ENCODE assay signal across 16 mouse cellular contexts in the genomic region with DNA sequence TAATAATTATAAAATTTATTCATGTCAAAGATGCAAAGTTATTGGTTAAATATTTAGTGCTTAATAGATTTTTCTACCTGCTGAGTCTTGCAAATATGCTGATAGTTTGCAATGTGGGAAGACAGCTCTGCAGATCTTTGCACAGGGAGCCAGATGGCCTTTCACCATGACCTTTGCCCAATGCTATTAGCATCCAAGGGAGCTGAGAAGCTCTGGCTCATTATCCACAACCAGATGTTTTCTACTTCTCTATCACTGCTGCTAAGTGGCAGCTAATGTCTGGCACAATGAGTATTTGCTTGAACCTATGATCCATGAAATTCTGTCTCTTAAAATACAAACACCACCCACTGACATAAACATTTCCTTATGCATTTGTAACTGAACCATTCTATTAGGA.
DNase-seq lines count a peak whose midpoint lies in the region; ATAC-seq and TF ChIP-seq lines count a peak whose summit lies in the region.
"Had no signal": no experiment of that assay in that cellular context is flagged by ENCODE, and none has a peak within 500 bp of the region (broad histone marks: within the 10 kb centered on the region; RNA-seq: fewer than 3 reads in every experiment).

No protein-coding gene starts in this region.

- H3K9me3 ChIP-seq in forebrain, embryonic 11.5 days (ENCODE audit: control insufficient read depth, low read length), result no peaks in the 10 kb centered on the region
- no peaks in the 10 kb centered on the region for H3K9me3 ChIP-seq in forebrain, embryonic 15.5 days
- H3K9me3 ChIP-seq in lung, embryonic 16.5 days (ENCODE audit: control insufficient read depth, low read length), result no peaks in the 10 kb centered on the region
- H3K9me3 ChIP-seq in embryonic facial prominence, embryonic 11.5 days (replicated peaks; ENCODE audit: control insufficient read depth, low read length), result no peaks in the 10 kb centered on the region
- H3K9me3 ChIP-seq: embryonic facial prominence, embryonic 13.5 days; liver, embryonic 13.5 days; neural tube, embryonic 13.5 days had no signal

- H3K36me3 ChIP-seq in forebrain, embryonic 11.5 days (ENCODE audit: control insufficient read depth, insufficient read depth, low read length), result no peaks in the 10 kb centered on the region
- H3K36me3 ChIP-seq in forebrain, embryonic 15.5 days, result no peaks in the 10 kb centered on the region
- H3K36me3 ChIP-seq in lung, embryonic 16.5 days (ENCODE audit: control insufficient read depth, insufficient read depth, low read length), result no peaks in the 10 kb centered on the region
- H3K36me3 ChIP-seq in embryonic facial prominence, embryonic 11.5 days (replicated peaks; ENCODE audit: control insufficient read depth, insufficient read depth, low read depth, low read length), result no peaks in the 10 kb centered on the region
- H3K36me3 ChIP-seq: embryonic facial prominence, embryonic 13.5 days; liver, embryonic 13.5 days; neural tube, embryonic 13.5 days had no signal

- H3K4me1 ChIP-seq in forebrain, embryonic 11.5 days (replicated peaks; ENCODE audit: control insufficient read depth, insufficient read depth, low read length), result no peaks in the 10 kb centered on the region
- no peaks in the 10 kb centered on the region for H3K4me1 ChIP-seq in forebrain, embryonic 15.5 days
- no peaks in the 10 kb centered on the region for H3K4me1 ChIP-seq in lung, embryonic 16.5 days (replicated peaks; ENCODE audit: control insufficient read depth, insufficient read depth, low read length)
- no peaks in the 10 kb centered on the region for H3K4me1 ChIP-seq in embryonic facial prominence, embryonic 11.5 days (ENCODE audit: control insufficient read depth, insufficient read depth, low read length)
- no peaks in the 10 kb centered on the region for H3K4me1 ChIP-seq in cerebellum, adult 2 months (ENCODE audit: control insufficient read depth, insufficient read depth, low read length)
- H3K4me1 ChIP-seq: embryonic facial prominence, embryonic 13.5 days; liver, embryonic 13.5 days; neural tube, embryonic 13.5 days had no signal

- TF ChIP-seq POLR2A in cerebellum, adult 2 months (IDR thresholded peaks at IDR 0.05; ENCODE audit: borderline replicate concordance, insufficient read depth, low read length), result no peak

- H3K9ac ChIP-seq in forebrain, embryonic 11.5 days (ENCODE audit: low read length), result no peak overlapping the region
- H3K9ac ChIP-seq in forebrain, embryonic 15.5 days (replicated peaks), result no peak overlapping the region
- no peak overlapping the region for H3K9ac ChIP-seq in lung, embryonic 16.5 days (ENCODE audit: low read length)
- no peak overlapping the region for H3K9ac ChIP-seq in embryonic facial prominence, embryonic 11.5 days (replicated peaks; ENCODE audit: low read length)
- H3K9ac ChIP-seq: embryonic facial prominence, embryonic 13.5 days; liver, embryonic 13.5 days; neural tube, embryonic 13.5 days had no signal

- no peak overlapping the region for H3K4me3 ChIP-seq in forebrain, embryonic 11.5 days (ENCODE audit: low read depth, low read length)
- no peak overlapping the region for H3K4me3 ChIP-seq in forebrain, embryonic 15.5 days
- H3K4me3 ChIP-seq in lung, embryonic 16.5 days (ENCODE audit: low read length), result no peak overlapping the region
- no peak overlapping the region for H3K4me3 ChIP-seq in embryonic facial prominence, embryonic 11.5 days (ENCODE audit: low read depth, low read length)
- no peak overlapping the region for H3K4me3 ChIP-seq in cerebellum, adult 2 months (replicated peaks; ENCODE audit: insufficient read depth, low read depth, low read length)
- H3K4me3 ChIP-seq: embryonic facial prominence, embryonic 13.5 days; left cerebral cortex, adult 2 months; liver, embryonic 13.5 days; neural tube, embryonic 13.5 days had no signal

- no peaks in the 10 kb centered on the region for H3K27me3 ChIP-seq in forebrain, embryonic 11.5 days (ENCODE audit: control insufficient read depth, insufficient read depth, low read length)
- H3K27me3 ChIP-seq in forebrain, embryonic 15.5 days, result no peaks in the 10 kb centered on the region
- H3K27me3 ChIP-seq in lung, embryonic 16.5 days (ENCODE audit: control insufficient read depth, insufficient read depth, low read depth, low read length), result no peaks in the 10 kb centered on the region
- no peaks in the 10 kb centered on the region for H3K27me3 ChIP-seq in embryonic facial prominence, embryonic 11.5 days (ENCODE audit: control insufficient read depth, insufficient read depth, low read length)
- no peaks in the 10 kb centered on the region for H3K27me3 ChIP-seq in cerebellum, adult 2 months (ENCODE audit: control insufficient read depth, insufficient read depth, low read length)
- H3K27me3 ChIP-seq: embryonic facial prominence, embryonic 13.5 days; liver, embryonic 13.5 days; neural tube, embryonic 13.5 days had no signal

- no peak for TF ChIP-seq CTCF in cerebellum, adult 2 months (IDR thresholded peaks at IDR 0.05; ENCODE audit: borderline replicate concordance, insufficient read depth, low read depth, low read length)

- ATAC-seq in forebrain, embryonic 11.5 days (replicated peaks; ENCODE audit: low FRiP score), result 0 out of 2 replicates have a peak, but pooled peaks have one; percentile 58
- ATAC-seq in forebrain, embryonic 15.5 days (replicated peaks), result no peak
- peak; percentile 93 for ATAC-seq in lung, embryonic 16.5 days (ENCODE audit: low read depth)
- no peak for ATAC-seq in embryonic facial prominence, embryonic 11.5 days (replicated peaks; ENCODE audit: insufficient number of reproducible peaks, low FRiP score, low TSS enrichment, low read depth)

- H3K4me2 ChIP-seq in forebrain, embryonic 11.5 days (ENCODE audit: low read depth, low read length, severe bottlenecking), result no peak overlapping the region
- H3K4me2 ChIP-seq in forebrain, embryonic 15.5 days (replicated peaks), result no peak overlapping the region
- H3K4me2 ChIP-seq in lung, embryonic 16.5 days (ENCODE audit: low read depth, low read length), result no peak overlapping the region
- H3K4me2 ChIP-seq in embryonic facial prominence, embryonic 11.5 days (ENCODE audit: low read depth, low read length), result no peak overlapping the region
- H3K4me2 ChIP-seq: embryonic facial prominence, embryonic 13.5 days; liver, embryonic 13.5 days; neural tube, embryonic 13.5 days had no signal

- H3K27ac ChIP-seq in forebrain, embryonic 11.5 days (ENCODE audit: low read depth, low read length), result no peak overlapping the region
- no peak overlapping the region for H3K27ac ChIP-seq in forebrain, embryonic 15.5 days (replicated peaks)
- H3K27ac ChIP-seq in lung, embryonic 16.5 days (ENCODE audit: low read length), result no peak overlapping the region
- H3K27ac ChIP-seq in embryonic facial prominence, embryonic 11.5 days (replicated peaks; ENCODE audit: low read depth, low read length), result no peak overlapping the region
- H3K27ac ChIP-seq in cerebellum, adult 2 months (ENCODE audit: insufficient read depth, low read length), result no peak overlapping the region
- H3K27ac ChIP-seq: embryonic facial prominence, embryonic 13.5 days; left cerebral cortex, adult 2 months; liver, embryonic 13.5 days; neural tube, embryonic 13.5 days had no signal

- DNase-seq in forebrain, embryonic 11.5 days (ENCODE audit: low spot score), result no peak
- no peak for DNase-seq in lung, adult 18-20 months
- DNase-seq in embryonic facial prominence, embryonic 11.5 days (ENCODE audit: low spot score), result peak; percentile 8
- DNase-seq in lung, postnatal 25 days (ENCODE audit: low spot score), result peak; percentile 1
- no peak for DNase-seq in frontal cortex, postnatal 25 days (ENCODE audit: low spot score in 2 of 2)
- DNase-seq in cerebellum, adult 2 months, result no peak
- DNase-seq: adrenal gland, postnatal 14 days; cerebellum, adult 11 months; heart, adult 18-20 months; heart, postnatal 14 days; liver, embryonic 13.5 days had no signal

Comparison
In these comparisons a context has a peak if more than half of its experiments do, and no peak if none do; other contexts are left out.
1. ATAC-seq: peak in forebrain, embryonic 11.5 days (single experiment) and lung, embryonic 16.5 days (single experiment); none in forebrain, embryonic 15.5 days (single experiment) and embryonic facial prominence, embryonic 11.5 days (single experiment).
2. DNase-seq: peak in embryonic facial prominence, embryonic 11.5 days (single experiment) and lung, postnatal 25 days (single experiment); none in forebrain, embryonic 11.5 days (single experiment), lung, adult 18-20 months (0 of 2), frontal cortex, postnatal 25 days (0 of 2) and cerebellum, adult 2 months (0 of 2).